Mouse (Mus musculus) forebrain, postnatal 0 days (tissue): Measurements from ENCODE around the gene Dab2. TPM values are rescaled to one million over a fixed set of nuclear protein-coding genes. Genes with fewer than 3 reads are reported as not detected.

Source experiments
- ATAC-seq: fragments of 200-750 bp; cut with Nextera tagmentation; 2 replicates; pipeline ENCODE4 v1.8.0; 2017; ENCODE audit warnings: mild to moderate bottlenecking, moderate library complexity
- DNase-seq: peaks from one replicate; pipeline ENCODE4 v3.0.0-alpha.2; 2015
- H3K27ac ChIP-seq: fragments of 300-500 bp; sonication (generic); 2 replicates; pipeline ENCODE4 v1.5.1; 2014; ENCODE audit warnings: low read depth, mild to moderate bottlenecking, antibody characterized with exemption, low read length, moderate library complexity, mixed read lengths
- H3K27me3 ChIP-seq: fragments of 300-500 bp; sonication (generic); 2 replicates; pipeline ENCODE4 v1.6.1; 2014; ENCODE audit warnings: mild to moderate bottlenecking, low read length, mixed read lengths; ENCODE audit not compliant: insufficient read depth
- H3K36me3 ChIP-seq: fragments of 300-500 bp; sonication (generic); 2 replicates; pipeline ENCODE4 v1.6.1; 2014; ENCODE audit warnings: mild to moderate bottlenecking, moderate library complexity; ENCODE audit not compliant: insufficient read depth
- H3K4me1 ChIP-seq: fragments of 300-500 bp; sonication (generic); 2 replicates; pipeline ENCODE4 v1.6.1; 2014; ENCODE audit warnings: antibody characterized with exemption; ENCODE audit not compliant: insufficient read depth
- H3K4me2 ChIP-seq: fragments of 300-500 bp; sonication (generic); 2 replicates; pipeline ENCODE4 v1.6.1; 2014; ENCODE audit warnings: low read depth, mild to moderate bottlenecking, moderate library complexity
- H3K4me3 ChIP-seq: fragments of 300-500 bp; sonication (generic); 2 replicates; pipeline ENCODE4 v1.5.1; 2014; ENCODE audit warnings: low read depth, low read length, mixed read lengths
- H3K9ac ChIP-seq: fragments of 300-500 bp; sonication (generic); 2 replicates; pipeline ENCODE4 v1.6.1; 2014; ENCODE audit warnings: mild to moderate bottlenecking
- H3K9me3 ChIP-seq: fragments of 300-500 bp; sonication (generic); 2 replicates; pipeline ENCODE4 v1.6.1; 2016; ENCODE audit warnings: low read length
- CTCF ChIP-seq: sonication (generic); IDR thresholded peaks from 2 replicates; pipeline ENCODE4 v1.5.1; 2016; ENCODE audit warnings: antibody characterized with exemption, control low read depth, low read depth
- WGBS: fragments of 180-500 bp; shearing (Covaris S2); extraction: QIAGEN DNeasy Blood & Tissue Kit; methylation state at CpG from one replicate; pipeline ENCODE4 v1.1.7; 2014; 5-methylcytosine and 5-hydroxymethylcytosine counted together
- polyA plus RNA-seq: library from polyadenylated mRNA; unstranded; fragments of >200 nt; fragmentation: Nextera tagmentation; extraction: Ambion mirVana; gene quantifications from 2 replicates; pipeline ENCODE4 v1.2.1, GENCODE M21; 2015
- total RNA-seq: library from RNA; depleted of rRNA; stranded (reverse); fragments of >200 nt; gene quantifications from 2 replicates; pipeline ENCODE4 v1.2.3, GENCODE M21; 2014

The Dab2 gene
- total and polyA plus RNA-seq, 2 experiments from 2014 or later: 14.3 to 18.2 TPM

DNA sequence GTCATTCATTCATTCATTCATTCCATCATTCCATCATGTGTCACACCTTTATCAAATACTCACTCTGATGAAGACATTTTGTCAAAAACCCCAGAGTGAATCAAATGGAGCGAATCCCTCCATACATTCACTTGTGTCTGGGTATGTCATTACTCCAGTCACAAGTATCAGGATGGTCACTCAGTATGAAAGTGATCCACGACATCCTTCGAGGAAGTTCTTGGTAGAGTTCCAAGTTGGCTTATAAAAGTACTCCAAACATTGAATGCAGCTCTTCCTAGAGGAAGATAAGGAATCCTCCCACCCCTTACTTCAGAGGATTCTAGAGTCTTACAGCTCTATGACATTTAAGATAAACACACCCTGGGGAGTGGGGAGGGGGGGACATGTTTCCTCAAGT is 10.0 kb downstream of the Dab2 start:
- Histone ChIP-seq H3K4me3 (no peak overlapping the region), H3K9ac (no peak overlapping the region), H3K4me2 (no peak overlapping the region), H3K27ac (no peak overlapping the region), H3K4me1 (no peaks in the 10 kb centered on the region), H3K9me3 (no peaks in the 10 kb centered on the region), H3K36me3 (no peaks in the 10 kb centered on the region), H3K27me3 (no peaks in the 10 kb centered on the region)
- 83% methylated on average over 3 of the region's 3 CpGs for WGBS
- DNase-seq (no peak), ATAC-seq (no peak)
- TF ChIP-seq CTCF: no peak

DNA sequence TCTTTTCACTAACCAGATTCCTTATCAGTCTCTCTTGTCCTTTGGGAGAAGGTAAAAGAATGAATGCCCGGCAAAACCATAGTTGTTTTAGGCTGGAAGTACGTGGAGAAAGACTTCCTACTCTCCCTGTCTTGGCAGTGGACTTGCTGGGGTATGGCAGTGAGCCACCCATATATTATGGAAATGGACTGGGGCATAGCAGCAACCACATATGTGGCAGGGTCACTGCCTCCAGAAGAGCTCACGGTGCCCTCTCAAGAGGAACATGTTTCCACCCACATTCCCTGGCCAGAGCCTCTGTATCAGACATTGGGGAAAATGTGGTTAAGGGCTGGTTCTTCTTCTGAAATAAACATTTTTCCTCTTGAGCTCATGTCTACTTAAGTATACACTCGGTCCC is 10.8 kb downstream of the Dab2 start:
- H3K4me1 ChIP-seq: no peaks in the 10 kb centered on the region
- TF ChIP-seq CTCF: no peak
- no peak overlapping the region for H3K4me2 ChIP-seq
- DNase-seq (no peak), ATAC-seq (no peak)
- H3K27me3 ChIP-seq: no peaks in the 10 kb centered on the region
- no peaks in the 10 kb centered on the region for H3K9me3 ChIP-seq
- H3K9ac ChIP-seq: no peak overlapping the region
- no peak overlapping the region for H3K4me3 ChIP-seq
- no peak overlapping the region for H3K27ac ChIP-seq
- WGBS: 60% methylated on average over 4 of the region's 4 CpGs
- H3K36me3 ChIP-seq: no peaks in the 10 kb centered on the region

DNA sequence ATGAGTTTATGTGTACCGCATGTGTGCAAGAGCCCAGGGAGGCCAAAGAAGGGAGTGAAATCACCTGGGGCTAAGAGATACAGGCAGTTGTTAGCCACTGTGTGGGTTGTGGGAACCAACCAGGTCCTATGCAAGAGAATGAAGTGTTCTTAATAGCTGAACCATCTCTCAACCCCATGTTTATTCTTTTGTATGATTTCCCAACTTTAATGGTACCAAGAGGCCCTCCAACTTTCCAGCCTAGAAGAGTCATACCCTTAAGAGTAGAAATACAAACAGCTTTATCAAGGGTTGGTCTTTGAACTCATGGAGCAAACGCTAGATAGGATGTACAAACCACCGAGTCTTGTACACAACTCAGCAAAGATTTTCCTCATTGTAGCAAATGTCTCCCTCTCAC is 12.8 kb downstream of the Dab2 start:
- H3K4me1 ChIP-seq: no peaks in the 10 kb centered on the region
- no peak overlapping the region for H3K4me3 ChIP-seq
- no peaks in the 10 kb centered on the region for H3K36me3 ChIP-seq
- no peak for DNase-seq
- no peak for TF ChIP-seq CTCF
- WGBS: 98% methylated on average over 3 of the region's 3 CpGs
- no peak overlapping the region for H3K9ac ChIP-seq
- no peak overlapping the region for H3K4me2 ChIP-seq
- no peak overlapping the region for H3K27ac ChIP-seq
- no peak for ATAC-seq
- no peaks in the 10 kb centered on the region for H3K9me3 ChIP-seq
- H3K27me3 ChIP-seq: no peaks in the 10 kb centered on the region

- Histone ChIP-seq H3K4me1 (no peaks in the 10 kb centered on the region), H3K9me3 (no peaks in the 10 kb centered on the region), H3K9ac (no peak overlapping the region), H3K27ac (no peak overlapping the region), H3K4me2 (no peak overlapping the region), H3K27me3 (no peaks in the 10 kb centered on the region), H3K4me3 (no peak overlapping the region), H3K36me3 (no peaks in the 10 kb centered on the region)
- no peak for ATAC-seq
- WGBS: 95% methylated on average over 6 of the region's 6 CpGs
- no peak for DNase-seq
- TF ChIP-seq CTCF: no peak
Observed at GRCm38 (mm10) chr15:6319352-6319751, 19.8 kb downstream of the Dab2 start.

GRCm38 (mm10) chr15:6320501-6320900 is 20.9 kb downstream of the Dab2 start:
- Histone ChIP-seq H3K4me3 (no peak overlapping the region), H3K9ac (no peak overlapping the region), H3K4me2 (no peak overlapping the region), H3K4me1 (no peaks in the 10 kb centered on the region), H3K27me3 (no peaks in the 10 kb centered on the region), H3K36me3 (no peaks in the 10 kb centered on the region), H3K9me3 (no peaks in the 10 kb centered on the region), H3K27ac (no peak overlapping the region)
- WGBS: 69% methylated on average over 5 of the region's 5 CpGs
- ATAC-seq: no peak
- no peak for TF ChIP-seq CTCF
- no peak for DNase-seq

DNA sequence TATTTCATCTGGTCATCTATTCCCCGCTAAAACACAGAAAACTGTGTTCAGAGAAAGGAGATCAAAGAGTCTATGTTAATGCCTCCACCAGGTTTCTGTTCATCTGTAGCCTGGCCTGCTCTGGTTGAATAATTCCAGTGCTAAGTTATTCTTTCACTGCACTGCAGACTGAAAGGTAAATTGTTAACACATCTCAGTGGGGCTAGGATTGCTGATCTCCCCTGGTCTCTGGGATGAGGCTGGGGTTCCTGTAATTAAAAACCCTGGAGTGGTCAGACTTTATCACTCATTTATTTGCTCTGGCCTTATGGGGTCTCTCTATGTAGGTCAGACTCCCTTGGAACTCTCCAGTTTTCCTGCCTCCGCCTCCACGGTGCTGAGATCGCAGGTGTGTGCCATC is 21.7 kb downstream of the Dab2 start:
- 85% methylated on average over 4 of the region's 4 CpGs for WGBS
- no peak overlapping the region for H3K4me2 ChIP-seq
- no peaks in the 10 kb centered on the region; the same call in 1 of the 2 replicates for H3K4me1 ChIP-seq
- ATAC-seq: no peak
- H3K9ac ChIP-seq: no peak overlapping the region
- no peaks in the 10 kb centered on the region for H3K27me3 ChIP-seq
- no peak for TF ChIP-seq CTCF
- H3K36me3 ChIP-seq: no peaks in the 10 kb centered on the region
- no peak for DNase-seq
- no peaks in the 10 kb centered on the region for H3K9me3 ChIP-seq
- H3K4me3 ChIP-seq: no peak overlapping the region
- no peak overlapping the region for H3K27ac ChIP-seq

DNA sequence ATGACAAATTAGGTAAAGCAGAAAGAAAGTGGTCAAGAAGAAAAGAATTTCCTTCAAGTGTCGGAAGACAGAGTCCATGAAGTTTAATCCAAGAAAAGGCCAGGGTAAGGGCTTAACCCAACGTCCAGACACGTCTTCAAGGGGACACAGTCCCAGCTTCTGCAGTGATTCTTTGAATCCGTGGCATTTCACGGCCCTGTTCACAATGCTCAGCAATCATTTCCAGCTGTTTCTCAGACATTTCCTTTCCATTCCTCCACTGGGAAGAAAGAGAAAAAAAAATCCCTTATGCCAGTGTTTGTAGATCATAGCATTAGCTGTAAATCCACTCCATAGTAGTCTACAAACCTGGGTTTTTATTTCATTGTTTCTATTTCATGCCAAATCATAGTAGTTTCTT is 22.7 kb downstream of the Dab2 start:
- no peak for ATAC-seq
- 60% methylated on average over 5 of the region's 5 CpGs for WGBS
- H3K36me3 ChIP-seq: no peaks in the 10 kb centered on the region
- no peaks in the 10 kb centered on the region; the same call in 1 of the 2 replicates for H3K4me1 ChIP-seq
- no peak overlapping the region for H3K9ac ChIP-seq
- H3K4me3 ChIP-seq: no peak overlapping the region
- H3K4me2 ChIP-seq: no peak overlapping the region
- H3K27me3 ChIP-seq: no peaks in the 10 kb centered on the region
- no peak for DNase-seq
- TF ChIP-seq CTCF: no peak
- H3K9me3 ChIP-seq: no peaks in the 10 kb centered on the region
- no peak overlapping the region for H3K27ac ChIP-seq

DNA sequence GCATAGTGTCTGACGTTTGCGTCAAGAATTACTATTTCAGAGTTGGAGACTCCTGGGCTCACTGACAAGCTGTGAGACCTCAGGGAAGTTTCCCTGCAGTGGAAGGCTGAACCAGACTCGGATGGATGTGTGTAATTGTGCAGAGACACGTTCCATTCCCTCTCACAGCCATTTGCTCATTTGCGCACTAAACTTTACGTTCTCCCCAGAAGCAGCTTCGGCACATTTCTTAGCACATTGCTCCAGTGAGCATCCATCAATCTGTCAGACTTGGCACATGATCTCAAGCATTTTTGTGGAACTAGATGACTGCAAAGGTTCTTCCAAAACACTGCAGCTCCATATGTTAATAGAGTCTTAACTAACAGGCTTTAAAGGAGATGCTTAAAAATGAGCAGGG is 24.0 kb downstream of the Dab2 start:
- Histone ChIP-seq H3K27ac (no peak overlapping the region), H3K4me3 (no peak overlapping the region), H3K4me1 (no peaks in the 10 kb centered on the region; the same call in 1 of the 2 replicates), H3K4me2 (no peak overlapping the region), H3K36me3 (no peaks in the 10 kb centered on the region), H3K9ac (no peak overlapping the region), H3K9me3 (no peaks in the 10 kb centered on the region), H3K27me3 (no peaks in the 10 kb centered on the region)
- DNase-seq (peak; percentile 66), ATAC-seq (peak; percentile 77)
- TF ChIP-seq CTCF: no peak
- WGBS: 53% methylated on average over 7 of the region's 7 CpGs
